Mouse (Mus musculus): ENCODE measurements around the gene Ppt2.

Ppt2 gene

GRCm38 (mm10) chr17:34583397-34583796 is 44.9 kb downstream of the Ppt2 start:
- no peak for TF ChIP-seq GATA4 (IDR thresholded peaks at IDR 0.05; ENCODE audit: insufficient replicate concordance, low read length)

- no peak for TF ChIP-seq GATA4 (IDR thresholded peaks at IDR 0.05; ENCODE audit: insufficient replicate concordance, low read length)
Observed at GRCm38 (mm10) chr17:34582528-34582927, 45.8 kb downstream of the Ppt2 start.

- TF ChIP-seq GATA4 (IDR thresholded peaks at IDR 0.05; ENCODE audit: insufficient replicate concordance, low read length), result no peak
Observed at GRCm38 (mm10) chr17:34578070-34578469, 50.2 kb downstream of the Ppt2 start.

DNA sequence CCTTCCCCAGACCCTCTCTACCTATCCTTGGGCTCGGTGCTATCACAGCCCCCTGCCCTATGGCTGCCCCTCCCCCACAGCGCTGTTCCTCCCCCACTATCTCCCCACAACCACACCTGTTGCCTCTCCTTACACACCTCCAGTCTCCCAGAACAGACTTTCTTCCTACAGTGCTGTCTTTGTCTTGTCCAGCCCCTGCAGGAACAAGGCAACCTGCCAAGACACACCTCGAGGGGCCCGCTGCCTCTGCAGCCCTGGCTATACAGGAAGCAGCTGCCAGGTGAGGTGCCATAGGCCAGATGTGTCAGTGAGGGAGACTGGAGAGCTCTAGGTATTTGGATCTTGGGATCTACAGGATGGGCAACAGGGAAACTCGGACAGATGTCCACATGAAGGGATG is 51.7 kb downstream of the Ppt2 start:
- no peak for TF ChIP-seq GATA4 (IDR thresholded peaks at IDR 0.05; ENCODE audit: insufficient replicate concordance, low read length)

GRCm38 (mm10) chr17:34572361-34572760 is 55.9 kb downstream of the Ppt2 start:
- TF ChIP-seq GATA4 (IDR thresholded peaks at IDR 0.05; ENCODE audit: insufficient replicate concordance, low read length), result no peak

- no peak for TF ChIP-seq GATA4 (IDR thresholded peaks at IDR 0.05; ENCODE audit: insufficient replicate concordance, low read length)
Observed at GRCm38 (mm10) chr17:34571875-34572274, 56.4 kb downstream of the Ppt2 start.

DNA sequence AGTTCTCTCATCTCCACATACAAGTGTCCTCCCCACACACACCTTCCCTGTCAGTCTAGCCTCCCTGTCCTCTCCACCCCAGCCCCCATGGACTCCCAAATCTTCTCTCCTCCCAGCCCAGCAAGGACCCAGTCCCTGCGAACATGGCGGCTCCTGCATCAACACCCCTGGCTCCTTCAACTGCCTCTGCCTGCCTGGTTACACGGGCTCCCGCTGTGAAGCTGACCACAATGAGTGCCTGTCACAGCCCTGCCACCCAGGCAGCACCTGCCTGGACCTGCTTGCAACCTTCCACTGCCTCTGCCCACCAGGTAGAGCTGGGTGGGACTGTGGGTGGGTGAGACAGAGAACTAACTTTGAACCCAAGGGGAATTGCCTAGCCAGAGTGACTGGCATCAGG is 58.4 kb downstream of the Ppt2 start:
- TF ChIP-seq GATA4 (IDR thresholded peaks at IDR 0.05; ENCODE audit: insufficient replicate concordance, low read length), result no peak

DNA sequence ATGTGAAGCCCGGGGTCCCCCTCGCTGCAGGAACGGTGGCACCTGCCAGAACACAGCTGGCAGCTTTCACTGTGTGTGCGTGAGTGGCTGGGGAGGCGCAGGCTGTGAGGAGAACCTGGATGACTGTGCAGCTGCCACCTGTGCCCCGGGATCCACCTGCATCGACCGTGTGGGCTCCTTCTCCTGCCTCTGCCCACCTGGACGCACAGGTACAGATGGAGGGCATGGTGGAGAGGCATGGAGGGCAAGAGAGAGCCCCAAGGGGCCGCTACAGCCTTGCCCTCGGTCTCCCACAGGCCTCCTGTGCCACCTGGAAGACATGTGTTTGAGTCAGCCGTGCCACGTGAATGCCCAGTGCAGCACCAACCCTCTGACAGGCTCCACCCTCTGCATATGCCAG is 59.9 kb downstream of the Ppt2 start:
- no peak for TF ChIP-seq GATA4 (IDR thresholded peaks at IDR 0.05; ENCODE audit: insufficient replicate concordance, low read length)

DNA sequence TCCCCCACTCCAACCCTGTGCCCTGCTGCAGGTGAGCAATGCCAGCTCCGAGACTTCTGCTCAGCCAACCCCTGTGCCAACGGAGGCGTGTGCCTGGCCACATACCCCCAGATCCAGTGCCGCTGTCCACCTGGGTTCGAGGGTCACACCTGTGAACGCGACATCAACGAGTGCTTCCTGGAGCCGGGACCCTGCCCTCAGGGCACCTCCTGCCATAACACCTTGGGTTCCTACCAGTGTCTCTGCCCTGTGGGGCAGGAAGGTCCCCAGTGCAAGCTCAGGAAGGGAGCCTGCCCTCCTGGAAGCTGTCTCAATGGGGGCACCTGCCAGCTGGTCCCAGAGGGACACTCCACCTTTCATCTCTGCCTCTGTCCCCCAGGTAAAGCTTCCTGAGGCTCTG is 61.0 kb downstream of the Ppt2 start:
- TF ChIP-seq GATA4 (IDR thresholded peaks at IDR 0.05; ENCODE audit: insufficient replicate concordance, low read length), result no peak

Data from liver, adult (tissue).